Mouse (Mus musculus) MN1 (cell line): ENCODE results near the gene St7.
A peak's percentile ranks its signal among the peaks of the same experiment; 100 is the strongest.

Experiments used
- DNase-seq: peaks from one replicate; pipeline ENCODE4 v3.0.0-alpha.2; 2016; ENCODE audit warnings: low spot score

The St7 gene

GRCm38 (mm10) chr6:17764660-17764998, 71.9 kb downstream of the St7 start:
- DNase-seq = no peak

GRCm38 (mm10) chr6:17769972-17770644, 77.4 kb downstream of the St7 start:
- no peak for DNase-seq

- no peak for DNase-seq
Observed at GRCm38 (mm10) chr6:17770645-17771345, 78.1 kb downstream of the St7 start.

- no peak for DNase-seq
Observed at GRCm38 (mm10) chr6:17771456-17771855, 78.7 kb downstream of the St7 start.

- no peak for DNase-seq
Observed at GRCm38 (mm10) chr6:17772514-17772913, 79.8 kb downstream of the St7 start.

GRCm38 (mm10) chr6:17776041-17776440, 83.3 kb downstream of the St7 start:
- no peak for DNase-seq

- no peak for DNase-seq
Observed at GRCm38 (mm10) chr6:17777018-17777799, 84.5 kb downstream of the St7 start.

GRCm38 (mm10) chr6:17778648-17779202, 86.0 kb downstream of the St7 start:
- no peak for DNase-seq

GRCm38 (mm10) chr6:17783511-17783910, 90.8 kb downstream of the St7 start:
- DNase-seq = no peak

GRCm38 (mm10) chr6:17784523-17784922, 91.8 kb downstream of the St7 start:
- no peak for DNase-seq

GRCm38 (mm10) chr6:17785248-17785647, 92.5 kb downstream of the St7 start:
- no peak for DNase-seq

GRCm38 (mm10) chr6:17787810-17788209, 95.1 kb downstream of the St7 start:
- no peak for DNase-seq

- DNase-seq = no peak
Observed at GRCm38 (mm10) chr6:17790251-17790650, 97.5 kb downstream of the St7 start.

GRCm38 (mm10) chr6:17793471-17793870, 100.7 kb downstream of the St7 start:
- no peak for DNase-seq

- DNase-seq = no peak
Observed at GRCm38 (mm10) chr6:17797271-17797713, 104.6 kb downstream of the St7 start.

- no peak for DNase-seq
Observed at GRCm38 (mm10) chr6:17800694-17801093, 108.0 kb downstream of the St7 start.

GRCm38 (mm10) chr6:17804468-17804867, 111.7 kb downstream of the St7 start:
- no peak for DNase-seq

- DNase-seq = no peak
Observed at GRCm38 (mm10) chr6:17806569-17806968, 113.8 kb downstream of the St7 start.

GRCm38 (mm10) chr6:17811063-17811462, 118.3 kb downstream of the St7 start:
- no peak for DNase-seq

GRCm38 (mm10) chr6:17811531-17811930, 118.8 kb downstream of the St7 start:
- DNase-seq = no peak

- no peak for DNase-seq
Observed at GRCm38 (mm10) chr6:17814074-17814649, 121.4 kb downstream of the St7 start.

GRCm38 (mm10) chr6:17816865-17817435, 124.2 kb downstream of the St7 start:
- DNase-seq = peak; percentile 18
